Mouse (Mus musculus) layer of hippocampus, postnatal 36 days (tissue): ENCODE measurements at regions not wholly inside any gene's neighbourhood (a gene's known extent, or its start where the extent isn't known, plus 50 kb on each side); places are given as distances from the start of the nearest gene placed in this dataset.
A peak's percentile ranks its signal among the peaks of the same experiment; 100 is the strongest.
"Not testable (repeated sequence)": the region's sequence is repeated elsewhere in the genome, so short reads cannot be mapped to it uniquely, and the experiment has no call there.

ENCODE experiments used
- DNase-seq, 2 experiments: peaks; one replicate each; pipeline ENCODE4 v3.0.0; 2022

DNA sequence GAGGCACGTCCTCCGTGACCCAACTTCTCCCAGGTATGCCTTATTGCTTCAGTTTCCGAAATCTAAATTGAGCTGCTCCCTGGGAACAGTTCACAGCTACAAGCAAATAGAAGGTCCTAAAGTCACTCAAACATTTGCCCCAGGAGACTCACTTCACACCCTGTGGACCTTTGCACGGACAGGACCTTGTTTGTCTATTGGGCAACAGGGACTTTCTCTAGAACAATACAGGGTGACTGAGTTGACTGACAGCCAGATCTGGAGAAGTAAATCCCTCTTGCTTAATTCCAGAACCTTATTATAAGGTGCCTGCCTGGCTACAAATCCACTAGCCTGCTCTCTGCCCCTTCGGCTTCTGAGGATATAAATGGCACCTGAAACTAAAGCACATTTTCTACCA is 220.5 kb upstream of the Irx4 start:
- DNase-seq: no peak

DNA sequence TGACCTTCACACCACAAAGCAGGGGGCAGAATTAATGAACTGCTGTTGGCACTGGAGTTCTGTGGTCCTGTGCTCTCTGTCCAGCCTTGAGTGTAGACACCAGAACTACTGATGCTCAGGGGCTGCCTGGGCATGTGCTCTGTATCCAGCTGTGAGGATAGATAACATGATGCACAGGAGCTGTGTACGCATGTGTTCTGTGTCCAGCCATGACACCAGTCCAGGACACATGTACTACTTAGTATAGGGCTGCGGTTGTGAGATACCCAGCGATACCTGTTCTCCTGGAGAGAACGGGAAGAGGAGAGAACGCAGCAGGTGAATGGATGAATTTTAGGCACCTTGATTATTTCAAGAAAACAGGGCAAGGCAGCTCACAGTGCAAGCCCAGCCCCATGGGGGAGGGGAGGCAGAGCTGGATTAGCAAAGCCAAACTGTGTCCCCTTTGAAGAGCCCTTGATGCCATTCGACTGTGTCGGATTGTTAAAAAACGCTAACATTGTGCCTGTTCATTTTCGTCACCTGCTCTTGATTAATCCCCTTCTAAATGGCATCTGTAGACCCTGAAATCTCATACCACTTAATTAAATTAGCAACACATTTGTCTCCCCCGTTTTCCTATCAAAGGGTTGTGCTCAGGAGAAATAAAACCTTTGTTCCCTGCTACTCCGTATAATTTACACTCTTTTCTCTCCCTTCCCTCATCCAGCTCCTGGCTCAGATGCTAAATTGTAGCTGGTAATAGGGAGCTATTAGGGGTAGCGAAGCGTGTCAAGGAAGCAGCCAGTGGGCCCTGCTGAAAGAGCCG is 218.8 kb upstream of the Irx4 start:
- DNase-seq: no peak

DNA sequence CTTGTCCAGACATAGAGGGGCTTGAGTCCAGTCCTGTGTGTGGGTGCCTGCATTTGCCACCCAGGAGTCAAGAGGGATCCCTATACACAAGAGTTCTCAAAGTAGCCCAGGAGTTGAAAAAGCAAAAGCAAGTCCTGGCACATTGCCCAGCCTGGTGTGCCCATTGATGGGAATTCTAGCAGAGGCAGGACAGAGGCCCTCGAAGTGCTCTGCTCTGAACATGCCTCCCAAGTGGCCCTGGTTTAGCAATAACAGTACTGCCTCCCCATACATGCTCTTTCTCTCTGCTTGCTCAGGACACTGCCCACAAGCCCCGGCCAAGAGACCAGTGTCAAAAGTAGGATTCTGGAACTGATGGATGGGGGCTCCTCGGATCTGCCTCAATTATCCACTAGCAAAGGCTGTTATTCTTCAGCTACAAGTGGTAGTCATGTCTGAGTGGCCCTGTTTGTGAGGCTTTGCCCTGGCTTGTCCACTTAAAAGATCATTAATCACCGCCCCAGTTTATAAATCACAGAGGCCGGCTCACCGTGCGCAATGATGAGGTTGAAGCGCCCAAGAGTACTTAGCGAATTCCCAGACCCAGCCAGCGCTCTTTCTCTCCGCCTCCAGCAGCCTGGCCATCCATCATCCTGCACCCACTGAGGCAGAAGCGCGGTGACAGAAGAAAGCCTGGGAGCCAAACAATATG is 190.3 kb upstream of the Irx4 start:
- no peak for DNase-seq

DNA sequence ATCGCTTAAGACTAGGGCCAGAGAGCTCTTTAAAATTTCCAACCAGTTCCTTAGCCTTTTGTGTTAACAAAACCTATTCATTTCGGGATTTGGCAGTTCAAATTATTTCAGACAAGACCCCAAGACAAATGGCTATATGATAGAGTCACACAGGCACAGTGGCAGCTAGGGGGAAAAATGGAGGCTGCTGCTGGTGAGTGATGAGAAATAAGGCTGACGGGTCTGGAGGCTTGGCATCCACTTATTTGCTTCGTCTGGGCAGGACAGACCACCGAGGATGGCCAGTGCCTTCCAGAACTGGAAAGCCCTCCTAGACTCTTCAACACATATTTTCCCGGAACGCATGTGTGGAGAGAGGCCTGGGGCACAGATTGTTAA is 189.8 kb upstream of the Irx4 start:
- DNase-seq: no peak

DNA sequence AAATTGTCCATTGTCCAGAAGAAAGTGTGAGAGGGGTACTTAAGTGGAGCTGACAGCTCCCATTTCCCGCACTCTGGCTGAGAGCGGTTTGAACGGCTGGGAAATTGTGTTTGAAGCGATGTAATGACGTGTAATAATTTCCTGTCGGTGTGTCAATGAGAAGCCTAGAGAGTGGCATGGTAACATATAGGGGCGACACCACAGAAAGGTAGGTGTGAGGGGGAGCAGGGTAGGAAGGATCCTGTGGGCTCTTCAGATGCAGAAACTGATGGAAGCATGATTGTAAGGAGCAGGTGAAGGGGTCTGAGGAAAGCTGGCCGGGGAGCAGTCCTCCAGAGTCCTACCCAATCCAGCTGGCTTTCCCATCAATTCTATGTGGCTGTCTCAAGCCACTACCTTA is 189.2 kb upstream of the Irx4 start:
- no peak for DNase-seq

DNA sequence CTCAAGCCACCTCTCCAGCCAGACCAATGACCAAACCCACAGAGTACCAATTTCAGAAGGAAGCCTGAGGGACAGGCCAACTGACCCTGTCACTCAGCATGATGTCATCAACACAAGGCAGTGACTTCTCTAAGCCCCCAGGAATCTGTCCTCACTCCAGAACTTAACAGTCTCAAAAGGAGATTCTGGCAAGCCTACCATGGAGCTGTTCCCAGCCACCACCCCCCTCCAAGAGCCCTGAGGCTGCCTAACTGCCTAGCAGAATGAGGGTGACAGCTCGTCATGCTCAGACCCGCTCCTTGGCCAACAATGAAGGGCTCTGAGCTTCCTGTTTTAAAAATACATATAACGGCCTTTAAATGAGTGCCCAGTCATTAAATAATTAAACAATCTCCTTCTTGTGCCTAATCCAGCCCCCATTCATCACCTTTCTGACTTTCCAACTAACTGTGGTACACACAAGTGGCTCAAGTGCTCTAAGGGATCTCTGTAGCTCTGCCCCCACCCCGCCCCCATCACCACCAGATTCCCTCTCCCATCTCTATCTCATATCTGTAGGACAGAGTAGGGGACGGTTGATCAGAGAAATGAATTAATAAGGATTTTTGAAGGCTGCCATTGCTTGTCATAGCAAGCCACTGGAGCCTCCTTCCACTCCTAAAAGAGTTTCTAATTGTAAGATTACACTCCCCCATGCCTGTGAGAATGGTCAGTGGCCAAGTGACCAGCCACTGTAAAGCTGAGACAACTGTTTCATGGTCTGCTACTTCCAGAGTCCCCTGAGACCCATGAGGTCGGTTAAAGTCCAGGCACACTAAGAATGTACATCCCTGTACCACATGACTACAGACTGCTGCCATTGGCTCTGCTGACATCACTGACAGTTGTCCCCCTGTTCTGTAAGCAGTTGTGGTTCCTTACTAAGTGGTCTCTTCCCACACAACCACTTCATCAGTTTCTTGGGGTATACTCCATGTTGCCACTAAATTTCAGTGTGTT is 188.1 kb upstream of the Irx4 start:
- DNase-seq: no peak

DNA sequence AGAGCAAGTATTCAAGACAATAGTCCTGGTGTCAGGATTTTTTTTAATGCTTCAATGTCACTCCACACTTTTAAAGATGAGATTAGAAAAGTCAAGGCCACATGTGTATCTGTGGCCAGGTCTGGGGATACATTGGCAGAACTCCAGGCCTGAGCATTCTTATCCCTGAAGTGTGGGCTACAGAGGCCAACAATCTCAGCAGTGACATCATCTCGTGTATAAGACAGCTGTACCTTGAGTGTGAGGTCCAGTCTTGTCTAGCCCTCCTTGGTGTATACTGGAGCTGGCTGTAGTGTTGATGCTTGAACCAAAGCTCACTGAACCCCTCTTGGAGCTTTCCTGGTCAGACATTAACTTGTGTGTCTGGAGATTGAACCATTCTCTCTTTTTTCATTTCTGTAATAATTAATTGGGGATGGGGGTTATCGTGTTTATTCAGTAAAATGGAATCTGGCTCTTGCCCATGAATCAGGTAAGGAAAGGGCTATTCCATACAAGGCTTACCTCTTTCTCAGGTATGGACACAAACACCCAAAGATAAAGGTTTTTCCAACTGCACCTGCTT is 182.3 kb upstream of the Irx4 start:
- no peak for DNase-seq

DNA sequence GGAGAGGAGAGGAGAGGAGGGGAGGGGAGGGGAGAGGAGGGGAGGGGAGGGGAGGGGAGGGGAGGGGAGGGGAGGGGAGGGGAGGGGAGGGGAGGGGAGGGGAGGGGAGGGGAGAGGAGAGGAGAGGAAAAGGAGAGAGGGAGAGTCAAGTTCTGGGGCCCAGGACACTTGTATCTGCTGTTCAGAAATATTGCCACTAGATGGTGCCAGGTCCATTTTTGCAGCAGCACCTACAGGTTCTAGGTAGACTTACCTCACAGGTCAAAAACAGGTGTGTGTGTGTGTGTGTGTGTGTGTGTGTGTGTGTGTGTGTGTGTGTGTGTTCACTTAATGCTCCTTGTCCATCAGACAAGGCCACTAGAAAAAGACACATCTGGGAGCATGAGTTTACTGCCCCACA is 172.5 kb upstream of the Irx4 start:
- DNase-seq: not testable (repeated sequence)

DNA sequence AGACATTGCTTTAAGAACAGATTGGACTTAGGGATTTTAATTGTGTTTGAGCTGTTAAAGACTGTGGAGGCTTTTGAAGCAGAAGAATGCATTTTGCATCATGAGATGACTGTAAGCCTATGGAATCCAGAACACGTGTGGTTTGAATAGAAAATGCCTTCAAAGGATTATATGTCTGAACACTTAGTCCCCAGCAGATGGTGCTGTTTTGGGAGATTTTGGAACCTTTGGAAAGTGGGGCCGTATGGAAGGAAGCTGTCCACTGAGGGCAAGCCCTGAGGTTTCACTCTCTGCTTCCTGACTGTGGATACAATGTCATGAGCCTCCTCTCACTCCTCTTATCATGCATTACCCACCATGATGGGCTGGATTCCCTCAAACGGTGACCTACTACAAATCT is 168.4 kb upstream of the Irx4 start:
- no peak for DNase-seq

DNA sequence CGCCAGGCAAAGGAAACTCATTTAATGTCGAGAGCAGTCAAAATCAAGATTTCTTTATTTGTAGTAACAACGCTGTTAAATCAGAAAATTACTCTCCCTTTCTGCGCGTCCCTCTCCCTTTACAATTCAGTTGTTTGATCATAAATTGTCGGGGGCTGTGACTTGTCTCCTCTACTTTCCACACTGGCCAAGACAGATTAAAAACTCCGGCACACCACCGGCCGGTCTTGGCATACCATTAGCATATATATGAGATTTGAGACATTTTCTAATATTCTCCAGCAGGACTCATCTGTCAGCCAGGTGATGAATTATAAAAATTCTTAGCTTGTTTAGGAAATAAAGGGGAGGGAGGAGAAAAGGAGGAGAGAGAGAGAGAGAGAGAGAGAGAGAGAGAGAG is 162.8 kb upstream of the Irx4 start:
- DNase-seq: no peak

DNA sequence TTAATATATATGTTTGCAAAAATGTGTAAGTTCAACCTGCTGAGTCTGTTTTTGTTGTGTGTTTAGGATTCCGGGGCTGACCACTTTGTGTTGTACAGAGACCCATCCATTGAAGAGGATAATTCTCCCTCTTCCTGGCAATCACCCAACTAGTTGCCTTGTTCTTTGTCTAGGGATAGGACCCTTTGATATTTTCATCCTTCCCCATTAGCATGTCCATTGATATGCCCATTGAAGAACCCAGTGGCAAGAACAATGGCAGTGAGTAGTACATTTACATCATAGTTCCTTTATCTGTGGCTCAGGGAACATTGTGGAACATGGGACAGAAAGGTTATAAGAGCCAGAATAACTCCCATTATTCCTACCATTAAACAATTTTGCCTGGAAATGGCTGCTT is 160.9 kb upstream of the Irx4 start:
- no peak for DNase-seq

DNA sequence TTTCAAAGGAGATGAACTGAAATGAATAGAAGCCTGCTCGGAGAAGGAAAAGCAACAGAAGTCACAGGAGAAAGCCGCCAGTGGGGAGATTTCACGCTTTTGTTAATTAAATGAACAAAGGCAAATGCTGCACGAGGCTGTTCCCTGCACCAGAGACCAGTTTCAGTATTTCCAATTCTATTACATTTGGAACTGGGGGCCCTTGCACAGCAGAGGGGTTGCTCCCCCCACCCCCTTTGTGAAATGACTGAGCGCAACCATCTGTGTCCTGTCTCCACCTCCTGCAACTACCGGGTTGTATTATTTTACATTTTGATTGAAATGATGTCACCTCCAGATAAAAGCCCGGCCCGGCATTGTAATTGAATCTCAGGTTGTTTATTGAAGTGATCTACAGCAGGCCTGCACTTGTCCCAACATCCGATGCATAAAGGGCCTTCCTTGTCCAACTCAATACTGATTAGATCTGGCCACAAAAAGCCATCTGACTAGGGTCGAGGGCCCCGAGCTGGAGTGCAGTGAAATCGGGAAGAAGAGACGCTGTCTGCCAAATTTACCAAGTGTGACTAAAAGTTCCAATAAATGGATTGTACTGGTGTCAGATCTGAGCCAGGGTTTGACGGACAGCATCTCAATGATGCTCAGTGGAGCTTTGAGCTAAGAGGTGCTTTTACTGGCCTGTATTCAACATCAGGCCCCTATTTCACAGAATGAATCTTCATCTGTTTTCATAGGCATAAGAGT is 152.9 kb upstream of the Irx4 start:
- DNase-seq: no peak

DNA sequence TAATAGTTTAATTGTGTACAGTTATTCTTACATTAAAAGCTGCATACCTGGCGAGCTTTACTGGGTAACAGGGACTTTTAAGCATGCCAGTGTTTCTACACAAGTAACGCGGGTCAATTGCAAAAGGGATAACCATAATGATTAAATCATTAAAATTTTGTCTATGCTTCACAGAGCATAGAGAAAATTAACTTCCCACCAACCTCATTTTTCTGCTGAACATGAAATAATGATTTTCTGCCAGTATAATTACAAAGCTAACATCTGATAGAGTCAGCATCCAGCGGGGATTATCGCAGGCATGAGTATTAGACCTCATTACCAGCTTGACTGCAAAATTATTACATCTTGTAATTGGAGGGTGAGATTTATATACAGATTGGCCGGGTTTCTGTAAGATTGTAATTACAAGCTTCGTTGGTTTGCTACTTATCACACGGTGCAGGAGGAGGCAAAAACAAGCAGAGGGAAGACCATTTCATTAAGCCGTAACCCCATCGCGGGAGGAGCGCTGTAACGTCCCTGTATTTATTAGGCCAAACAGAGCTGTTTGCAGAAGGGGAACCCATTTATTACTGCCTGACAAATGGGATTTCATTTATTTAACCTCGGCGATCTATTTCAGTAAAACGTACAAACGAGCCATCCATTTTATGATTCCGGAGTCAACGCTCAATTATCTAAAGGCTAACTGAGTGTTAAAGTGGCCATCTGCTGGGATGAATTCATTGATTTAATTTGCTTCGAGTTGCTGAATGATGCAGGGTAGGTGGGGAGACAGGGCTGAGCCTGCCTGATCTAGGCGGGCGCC is 143.3 kb upstream of the Irx4 start:
- DNase-seq: no peak

DNA sequence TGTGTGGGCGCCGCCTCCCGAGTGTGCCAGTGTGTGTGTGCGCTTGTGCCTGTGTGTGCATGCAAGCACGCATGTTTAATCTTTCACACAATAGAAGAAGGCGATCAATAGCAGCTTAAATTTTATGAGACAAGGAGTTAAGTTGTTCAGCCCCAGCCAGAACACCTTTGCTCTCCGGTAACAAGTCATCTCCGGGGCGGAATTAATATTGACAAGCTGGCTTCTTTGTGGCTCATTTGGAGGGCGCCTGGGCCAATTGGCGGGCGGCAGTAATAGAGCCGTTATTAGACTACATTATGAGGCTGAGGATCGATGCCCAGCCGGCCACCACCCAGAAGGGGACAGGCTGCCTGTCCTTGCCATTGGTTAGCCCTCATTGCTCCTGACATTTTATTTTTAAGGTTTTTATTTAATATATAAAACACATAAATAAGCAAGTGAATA is 142.6 kb upstream of the Irx4 start:
- peak; percentile 22 to 47 for DNase-seq

DNA sequence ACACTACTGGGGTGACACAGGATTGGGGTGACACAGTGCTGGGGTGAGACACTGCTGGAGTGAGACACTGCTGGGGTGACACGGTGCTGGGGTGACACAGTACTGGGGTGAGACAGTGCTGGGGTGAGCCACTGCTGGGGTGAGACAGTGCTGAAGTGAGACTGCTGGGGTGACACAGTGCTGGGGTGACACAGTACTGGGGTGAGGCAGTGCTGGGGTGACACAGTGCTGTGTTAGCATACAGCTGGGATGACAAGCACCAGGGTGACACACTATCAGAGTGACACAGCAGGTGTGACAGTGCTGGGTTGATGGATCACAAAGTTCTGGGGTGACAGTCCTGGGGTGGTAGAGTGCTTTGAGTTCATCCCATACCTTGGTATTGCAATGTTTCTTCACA is 137.3 kb upstream of the Irx4 start:
- no peak for DNase-seq

DNA sequence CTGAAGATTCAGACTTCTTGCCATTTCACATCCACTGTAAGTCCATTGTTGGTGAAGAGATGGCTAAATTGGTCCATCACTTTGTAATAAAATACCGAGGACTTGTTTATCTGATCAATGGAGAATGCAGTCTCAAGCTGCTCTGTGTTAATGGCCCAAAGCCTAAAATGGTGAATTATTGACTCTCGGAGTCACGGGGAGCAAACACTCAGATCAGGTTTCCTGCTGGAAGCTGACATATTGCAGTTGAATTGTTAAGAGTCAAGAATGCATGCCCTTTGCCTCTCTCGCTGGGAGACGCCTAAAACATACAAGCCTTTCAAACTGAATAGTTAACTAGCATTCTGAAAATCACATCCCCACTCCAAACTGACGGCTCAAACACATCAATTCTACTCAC is 129.0 kb upstream of the Irx4 start:
- DNase-seq: no peak

DNA sequence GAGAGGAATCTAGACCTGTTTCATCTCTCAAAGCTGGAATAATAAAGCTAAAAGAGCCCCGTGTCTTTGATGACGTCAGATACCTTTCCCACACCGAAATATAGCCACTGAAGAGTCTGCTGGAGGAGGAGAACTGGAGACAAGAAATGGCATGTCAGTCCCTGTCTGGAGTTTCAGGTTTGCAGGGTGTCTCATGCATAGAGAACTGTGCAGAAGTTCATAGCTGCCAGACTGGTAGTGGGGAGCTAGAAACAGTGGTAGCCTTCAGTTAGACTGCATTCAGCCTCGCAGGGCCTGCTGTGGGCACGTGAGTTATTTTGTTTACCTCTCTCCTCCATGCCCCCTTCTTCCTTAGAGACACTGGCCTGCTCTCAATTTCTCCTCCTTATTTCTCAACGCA is 127.5 kb upstream of the Irx4 start:
- DNase-seq: no peak

DNA sequence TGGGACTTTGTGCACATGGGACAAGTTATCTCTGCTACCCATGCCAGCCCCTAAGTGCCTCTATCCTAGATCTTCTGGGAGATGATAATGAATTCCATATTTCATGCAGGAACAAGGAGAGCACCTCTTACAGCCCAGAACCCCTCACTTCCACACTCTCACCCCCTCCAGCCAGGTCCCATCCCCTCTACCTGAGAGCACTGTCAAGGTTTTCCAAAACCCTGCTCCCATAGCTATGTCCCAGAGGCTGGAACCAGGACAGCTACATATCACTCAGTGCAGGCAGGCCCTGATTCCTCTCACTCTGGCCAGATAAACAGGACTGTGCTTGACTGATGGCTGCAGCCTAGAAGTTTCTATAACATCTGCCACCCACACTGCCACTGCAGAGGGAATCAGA is 125.3 kb upstream of the Irx4 start:
- DNase-seq: no peak

DNA sequence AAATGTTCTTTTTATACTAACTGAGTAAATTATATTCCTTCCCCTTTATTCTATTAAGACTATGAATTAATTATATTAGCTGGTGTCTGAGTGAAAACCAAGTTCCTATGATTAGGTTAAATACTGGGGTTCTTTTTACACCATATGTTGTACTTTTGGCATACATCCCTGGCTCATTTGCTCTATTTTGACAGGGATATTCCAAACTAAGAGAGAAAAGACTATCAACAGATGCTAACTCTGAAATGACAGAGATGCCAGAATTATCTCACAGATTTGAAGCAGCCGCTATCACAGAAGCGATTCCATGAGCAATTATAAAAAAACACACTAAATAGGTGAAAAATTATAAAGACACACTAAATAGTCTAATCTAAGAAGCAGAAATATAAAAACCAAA is 119.0 kb upstream of the Irx4 start:
- DNase-seq: no peak

DNA sequence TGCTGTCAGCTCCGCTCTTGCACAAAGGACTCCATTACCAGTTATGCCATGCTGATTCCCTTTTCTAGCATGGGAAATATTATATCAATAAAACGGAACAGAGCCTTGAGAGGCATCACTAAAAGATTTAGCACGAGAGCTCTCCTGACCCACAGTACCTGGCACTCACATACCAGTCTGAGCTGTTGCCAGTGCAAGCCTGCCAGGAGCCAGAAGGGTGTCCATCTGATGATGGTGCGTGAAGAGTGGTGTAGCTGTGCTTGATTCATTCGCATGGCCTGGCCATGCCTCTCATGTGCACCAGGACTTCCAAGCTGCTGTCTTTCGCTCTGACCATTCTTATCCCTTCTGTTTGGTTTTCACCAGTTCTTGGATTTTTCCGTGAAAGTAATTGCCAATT is 102.3 kb upstream of the Irx4 start:
- no peak for DNase-seq

DNA sequence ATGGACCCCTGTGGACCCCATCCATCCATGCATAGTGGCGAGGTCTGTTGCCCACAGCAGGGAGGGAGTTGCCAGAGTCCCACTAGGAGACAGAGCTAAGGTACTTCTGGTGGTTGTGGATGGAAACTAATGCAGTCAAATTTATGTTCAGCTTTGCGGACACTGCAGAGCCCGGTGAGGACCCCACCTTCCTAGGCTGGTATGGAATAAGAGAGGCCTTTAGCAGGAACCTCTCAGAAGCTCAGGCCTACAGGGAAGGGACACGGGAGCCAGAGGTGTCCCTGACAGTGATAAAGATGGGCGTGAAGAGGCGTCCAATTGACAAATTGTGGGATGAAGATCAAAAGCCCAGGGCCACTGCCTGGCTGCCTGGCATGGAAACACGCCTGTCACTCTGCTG is 100.8 kb upstream of the Irx4 start:
- no peak for DNase-seq
